Mouse (Mus musculus) forebrain, embryonic 11.5 days (tissue): ENCODE results near the gene Ppfibp1. TPM values are rescaled to one million over a fixed set of nuclear protein-coding genes. Genes with fewer than 3 reads are reported as not detected.
A peak's percentile ranks its signal among the peaks of the same experiment; 100 is the strongest.

Source experiments
- ATAC-seq: fragments of 200-750 bp; cut with Nextera tagmentation; replicated peaks from 2 replicates; pipeline ENCODE4 v1.8.0; 2017; ENCODE audit warnings: moderate TSS enrichment; ENCODE audit not compliant: low FRiP score
- DNase-seq: peaks from one replicate; pipeline ENCODE4 v3.0.0-alpha.2; 2017; ENCODE audit warnings: low spot score
- H3K27ac ChIP-seq: fragments of 300-500 bp; sonication (generic); 2 replicates; pipeline ENCODE4 v1.5.1; 2014; ENCODE audit warnings: low read depth, low read length
- H3K27me3 ChIP-seq: fragments of 300-500 bp; sonication (generic); 2 replicates; pipeline ENCODE4 v1.6.1; 2014; ENCODE audit warnings: mild to moderate bottlenecking, low read length, mixed read lengths; ENCODE audit not compliant: control insufficient read depth, insufficient read depth
- H3K36me3 ChIP-seq: fragments of 300-500 bp; sonication (generic); 2 replicates; pipeline ENCODE4 v1.6.1; 2014; ENCODE audit warnings: mild to moderate bottlenecking, low read length, moderate library complexity, mixed read lengths; ENCODE audit not compliant: control insufficient read depth, insufficient read depth
- H3K4me1 ChIP-seq: fragments of 300-500 bp; sonication (generic); replicated peaks from 2 replicates; pipeline ENCODE4 v1.6.1; 2014; ENCODE audit warnings: low read length, mixed read lengths; ENCODE audit not compliant: control insufficient read depth, insufficient read depth
- H3K4me2 ChIP-seq: fragments of 300-500 bp; sonication (generic); 2 replicates; pipeline ENCODE4 v1.6.1; 2014; ENCODE audit warnings: low read depth, mild to moderate bottlenecking, low read length, moderate library complexity, mixed read lengths; ENCODE audit not compliant: severe bottlenecking
- H3K4me3 ChIP-seq: fragments of 300-500 bp; sonication (generic); 2 replicates; pipeline ENCODE4 v1.5.1; 2014; ENCODE audit warnings: low read depth, low read length
- H3K9ac ChIP-seq: fragments of 300-500 bp; sonication (generic); 2 replicates; pipeline ENCODE4 v1.6.1; 2014; ENCODE audit warnings: low read length
- H3K9me3 ChIP-seq: fragments of 300-500 bp; sonication (generic); 2 replicates; pipeline ENCODE4 v1.6.1; 2016; ENCODE audit warnings: low read length, mixed read lengths; ENCODE audit not compliant: control insufficient read depth
- WGBS: fragments of 180-500 bp; shearing (Covaris S2); extraction: QIAGEN DNeasy Blood & Tissue Kit; methylation state at CpG from one replicate; pipeline ENCODE4 v1.1.7; 2014; 5-methylcytosine and 5-hydroxymethylcytosine counted together
- polyA plus RNA-seq: library from polyadenylated mRNA; unstranded; fragments of >200 nt; fragmentation: Nextera tagmentation; extraction: Ambion mirVana; gene quantifications from 2 replicates; pipeline ENCODE4 v1.2.1, GENCODE M21; 2014

The Ppfibp1 gene
- polyA plus RNA-seq, 1 experiment from 2014 or later: 38.4 TPM

- Histone ChIP-seq H3K9me3 (no peaks in the 10 kb centered on the region), H3K4me1 (no peaks in the 10 kb centered on the region), H3K27ac (no peak overlapping the region), H3K9ac (no peak overlapping the region), H3K4me2 (no peak overlapping the region), H3K4me3 (no peak overlapping the region), H3K27me3 (no peaks in the 10 kb centered on the region), H3K36me3 (no peaks in the 10 kb centered on the region; the same call in 1 of the 2 replicates)
- peak; percentile 31 for DNase-seq
- no peak for ATAC-seq
- 94% methylated on average over 8 of the region's 8 CpGs for WGBS
These were observed 163.4 kb downstream of the Ppfibp1 start for GRCm38 (mm10) chr6:147051666-147052065.

- WGBS: 93% methylated on average over 9 of the region's 9 CpGs
- Histone ChIP-seq H3K4me2 (no peak overlapping the region), H3K27me3 (no peaks in the 10 kb centered on the region), H3K4me1 (no peaks in the 10 kb centered on the region), H3K27ac (no peak overlapping the region), H3K9ac (no peak overlapping the region), H3K9me3 (no peaks in the 10 kb centered on the region), H3K4me3 (no peak overlapping the region), H3K36me3 (no peaks in the 10 kb centered on the region; the same call in 1 of the 2 replicates)
- no peak for ATAC-seq
- DNase-seq: peak; percentile 25
These were observed 164.2 kb downstream of the Ppfibp1 start for GRCm38 (mm10) chr6:147052440-147052839.

- WGBS: 88% methylated on average over 19 of the region's 19 CpGs
These were observed 165.7 kb downstream of the Ppfibp1 start for GRCm38 (mm10) chr6:147053785-147054646.

GRCm38 (mm10) chr6:147055374-147055977 is 167.2 kb downstream of the Ppfibp1 start:
- H3K4me1 ChIP-seq: no peaks in the 10 kb centered on the region
- DNase-seq (peak; percentile 35), ATAC-seq (no peak)
- H3K9ac ChIP-seq: no peak overlapping the region
- no peak overlapping the region for H3K27ac ChIP-seq
- 92% methylated on average over 10 of the region's 10 CpGs for WGBS
- no peaks in the 10 kb centered on the region for H3K9me3 ChIP-seq
- H3K36me3 ChIP-seq: no peaks in the 10 kb centered on the region; the same call in 1 of the 2 replicates
- no peaks in the 10 kb centered on the region for H3K27me3 ChIP-seq
- H3K4me2 ChIP-seq: no peak overlapping the region
- no peak overlapping the region for H3K4me3 ChIP-seq

More at GRCm38 (mm10) chr6:147053785-147054646, 165.7 kb downstream of the Ppfibp1 start:
- DNase-seq: peak; percentile 37
- H3K36me3 ChIP-seq: no peaks in the 10 kb centered on the region; the same call in 1 of the 2 replicates
- no peak overlapping the region for H3K4me3 ChIP-seq
- no peak overlapping the region for H3K27ac ChIP-seq
- H3K9ac ChIP-seq: no peak overlapping the region
- no peaks in the 10 kb centered on the region for H3K9me3 ChIP-seq
- ATAC-seq: peak; percentile 64; the same call in 1 of the 2 replicates
- no peaks in the 10 kb centered on the region for H3K4me1 ChIP-seq
- no peak overlapping the region for H3K4me2 ChIP-seq
- H3K27me3 ChIP-seq: no peaks in the 10 kb centered on the region

- no peak overlapping the region for H3K4me3 ChIP-seq
- no peak overlapping the region for H3K4me2 ChIP-seq
- H3K9me3 ChIP-seq: no peaks in the 10 kb centered on the region
- H3K9ac ChIP-seq: no peak overlapping the region
- H3K27ac ChIP-seq: no peak overlapping the region
- H3K27me3 ChIP-seq: no peaks in the 10 kb centered on the region
- peaks cover 5% of the 10 kb centered on the region; the same call in 1 of the 2 replicates for H3K36me3 ChIP-seq
- DNase-seq (peak; percentile 48), ATAC-seq (no peak)
- no peaks in the 10 kb centered on the region for H3K4me1 ChIP-seq
- WGBS: 75% methylated on average over 7 of the region's 7 CpGs
These were observed 171.0 kb downstream of the Ppfibp1 start for GRCm38 (mm10) chr6:147059326-147059725.

GRCm38 (mm10) chr6:147061630-147062029 is 173.3 kb downstream of the Ppfibp1 start:
- Histone ChIP-seq H3K4me3 (no peak overlapping the region), H3K36me3 (peaks cover 5% of the 10 kb centered on the region; the same call in 1 of the 2 replicates), H3K4me1 (no peaks in the 10 kb centered on the region), H3K27ac (no peak overlapping the region), H3K27me3 (no peaks in the 10 kb centered on the region), H3K9ac (no peak overlapping the region), H3K9me3 (no peaks in the 10 kb centered on the region), H3K4me2 (no peak overlapping the region)
- 89% methylated on average over 9 of the region's 9 CpGs for WGBS
- peak; percentile 47 for DNase-seq
- ATAC-seq: 0 out of 2 replicates have a peak, but pooled peaks have one; percentile 36

GRCm38 (mm10) chr6:147062034-147062433 is 173.7 kb downstream of the Ppfibp1 start:
- WGBS: 82% methylated on average over 7 of the region's 7 CpGs
- H3K27ac ChIP-seq: no peak overlapping the region
- peaks cover 5% of the 10 kb centered on the region; the same call in 1 of the 2 replicates for H3K36me3 ChIP-seq
- ATAC-seq (no peak), DNase-seq (peak; percentile 35)
- H3K4me2 ChIP-seq: no peak overlapping the region
- no peaks in the 10 kb centered on the region for H3K27me3 ChIP-seq
- no peaks in the 10 kb centered on the region for H3K4me1 ChIP-seq
- H3K9me3 ChIP-seq: no peaks in the 10 kb centered on the region
- no peak overlapping the region for H3K4me3 ChIP-seq
- no peak overlapping the region for H3K9ac ChIP-seq

- H3K9ac ChIP-seq: no peak overlapping the region
- ATAC-seq (no peak), DNase-seq (peak; percentile 16)
- H3K9me3 ChIP-seq: no peaks in the 10 kb centered on the region
- H3K4me1 ChIP-seq: no peaks in the 10 kb centered on the region
- no peak overlapping the region for H3K4me3 ChIP-seq
- H3K27ac ChIP-seq: no peak overlapping the region
- H3K4me2 ChIP-seq: no peak overlapping the region
- peaks cover 5% of the 10 kb centered on the region; the same call in 1 of the 2 replicates for H3K36me3 ChIP-seq
- H3K27me3 ChIP-seq: no peaks in the 10 kb centered on the region
- WGBS: 88% methylated on average over 7 of the region's 7 CpGs
These were observed 174.4 kb downstream of the Ppfibp1 start for GRCm38 (mm10) chr6:147062694-147063093.
